Mouse (Mus musculus) forelimb bud, embryonic 11.5 days (tissue): ENCODE measurements around the gene Camta1.

Experiments
- DNase-seq: peaks from one replicate; pipeline ENCODE4 v3.0.0-alpha.2; 2012; ENCODE audit warnings: low read depth, low spot score

Gene Camta1

GRCm38 (mm10) chr4:151282103-151282502 lies 579.6 kb downstream of the Camta1 start:
- DNase-seq: no peak

- no peak for DNase-seq
Measured at GRCm38 (mm10) chr4:151275292-151275691, 586.4 kb downstream of the Camta1 start.

GRCm38 (mm10) chr4:151263786-151264414 lies 597.8 kb downstream of the Camta1 start:
- DNase-seq: no peak

GRCm38 (mm10) chr4:151263052-151263451 lies 598.6 kb downstream of the Camta1 start:
- DNase-seq: no peak

DNA sequence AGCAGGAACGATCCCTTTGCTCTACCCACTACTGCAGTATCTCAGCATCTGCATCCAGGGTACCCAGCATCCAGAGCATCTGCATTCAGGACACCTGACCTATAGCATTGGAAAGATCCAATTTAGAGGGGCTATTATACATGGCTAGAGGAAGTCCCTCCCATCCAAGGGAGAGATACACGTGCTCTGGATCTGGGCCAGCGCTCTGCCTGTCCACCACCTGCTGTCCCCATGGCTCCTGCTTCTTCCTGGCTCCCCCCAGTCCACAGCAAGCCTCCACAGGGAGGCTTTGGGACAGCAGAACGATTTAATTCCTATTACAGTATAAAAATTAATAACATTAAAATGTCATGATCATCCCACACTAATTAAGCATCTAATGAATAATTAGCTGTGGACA lies 605.1 kb downstream of the Camta1 start:
- no peak for DNase-seq

GRCm38 (mm10) chr4:151250824-151251223 lies 610.9 kb downstream of the Camta1 start:
- no peak for DNase-seq

- DNase-seq: peak; percentile 26
Measured at GRCm38 (mm10) chr4:151245068-151245797, 616.4 kb downstream of the Camta1 start.

- DNase-seq: no peak
Measured at GRCm38 (mm10) chr4:151243445-151243844, 618.2 kb downstream of the Camta1 start.

DNA sequence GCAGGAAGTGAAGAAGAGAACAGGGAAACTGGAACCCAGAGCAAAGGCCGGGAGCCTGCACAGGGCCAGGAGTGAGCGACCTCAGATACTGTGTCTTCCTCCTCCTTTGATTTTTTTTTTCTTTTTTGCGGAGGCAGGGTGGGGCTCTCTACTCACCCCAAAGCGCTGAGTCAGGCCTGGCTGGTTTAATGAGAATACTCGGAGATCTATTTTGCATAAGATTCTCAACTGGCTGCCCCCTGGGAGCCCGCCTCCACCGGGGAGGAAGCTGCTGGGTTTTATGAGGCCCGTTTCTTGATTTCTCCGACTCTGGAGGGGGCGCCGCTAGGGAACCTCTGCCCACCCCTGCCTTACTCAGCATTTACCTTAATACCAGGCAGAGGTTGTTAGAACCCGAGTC lies 618.9 kb downstream of the Camta1 start:
- no peak for DNase-seq

- DNase-seq: no peak
Measured at GRCm38 (mm10) chr4:151240465-151240864, 621.2 kb downstream of the Camta1 start.

GRCm38 (mm10) chr4:151238970-151239684 lies 622.5 kb downstream of the Camta1 start:
- no peak for DNase-seq

- DNase-seq: no peak
Measured at GRCm38 (mm10) chr4:151237501-151237900, 624.2 kb downstream of the Camta1 start.

- DNase-seq: no peak
Measured at GRCm38 (mm10) chr4:151234981-151235380, 626.7 kb downstream of the Camta1 start.

GRCm38 (mm10) chr4:151232028-151232427 lies 629.6 kb downstream of the Camta1 start:
- no peak for DNase-seq

DNA sequence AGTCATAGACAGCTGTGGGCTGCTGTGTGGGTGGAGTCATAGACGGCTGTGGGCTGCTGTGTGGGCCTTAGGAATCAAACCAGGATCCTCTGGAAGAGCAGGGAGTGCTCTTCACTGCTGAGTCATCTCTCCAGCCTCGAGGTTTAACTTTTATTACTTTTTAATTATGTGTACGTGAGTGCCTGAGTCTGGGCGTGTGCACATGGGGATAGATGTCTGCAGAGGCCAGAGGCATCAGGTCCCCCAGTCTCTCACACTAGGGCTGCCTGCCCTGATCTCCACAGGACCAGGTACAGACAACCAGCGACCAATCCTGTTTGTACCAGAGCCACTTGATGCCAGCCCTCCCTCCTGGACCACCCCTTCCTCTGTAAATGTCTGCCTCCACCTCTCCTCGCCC lies 632.6 kb downstream of the Camta1 start:
- DNase-seq: no peak

- DNase-seq: no peak
Measured at GRCm38 (mm10) chr4:151226496-151226895, 635.2 kb downstream of the Camta1 start.

GRCm38 (mm10) chr4:151224017-151224416 lies 637.7 kb downstream of the Camta1 start:
- no peak for DNase-seq

GRCm38 (mm10) chr4:151223263-151223996 lies 638.2 kb downstream of the Camta1 start:
- no peak for DNase-seq

DNA sequence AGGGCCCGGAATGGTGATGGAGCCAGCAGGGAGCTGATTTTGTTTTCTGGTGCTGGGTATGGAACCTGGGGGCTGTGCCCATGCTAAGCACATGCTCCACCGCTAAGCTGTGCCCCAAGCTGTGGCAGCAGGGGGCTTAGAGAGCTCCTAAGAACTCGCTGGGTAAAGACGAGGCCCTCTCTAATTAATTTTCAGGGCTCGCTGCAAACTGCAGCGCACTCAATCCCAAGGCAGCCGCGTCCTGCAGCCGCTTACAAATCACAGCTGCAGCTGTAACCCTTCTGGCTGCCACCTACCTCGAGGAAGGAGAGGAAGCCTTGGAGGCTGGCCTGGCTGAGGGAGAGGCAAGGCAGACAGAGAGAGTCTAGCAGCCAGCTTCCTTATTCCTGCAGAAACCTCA lies 639.0 kb downstream of the Camta1 start:
- no peak for DNase-seq

DNA sequence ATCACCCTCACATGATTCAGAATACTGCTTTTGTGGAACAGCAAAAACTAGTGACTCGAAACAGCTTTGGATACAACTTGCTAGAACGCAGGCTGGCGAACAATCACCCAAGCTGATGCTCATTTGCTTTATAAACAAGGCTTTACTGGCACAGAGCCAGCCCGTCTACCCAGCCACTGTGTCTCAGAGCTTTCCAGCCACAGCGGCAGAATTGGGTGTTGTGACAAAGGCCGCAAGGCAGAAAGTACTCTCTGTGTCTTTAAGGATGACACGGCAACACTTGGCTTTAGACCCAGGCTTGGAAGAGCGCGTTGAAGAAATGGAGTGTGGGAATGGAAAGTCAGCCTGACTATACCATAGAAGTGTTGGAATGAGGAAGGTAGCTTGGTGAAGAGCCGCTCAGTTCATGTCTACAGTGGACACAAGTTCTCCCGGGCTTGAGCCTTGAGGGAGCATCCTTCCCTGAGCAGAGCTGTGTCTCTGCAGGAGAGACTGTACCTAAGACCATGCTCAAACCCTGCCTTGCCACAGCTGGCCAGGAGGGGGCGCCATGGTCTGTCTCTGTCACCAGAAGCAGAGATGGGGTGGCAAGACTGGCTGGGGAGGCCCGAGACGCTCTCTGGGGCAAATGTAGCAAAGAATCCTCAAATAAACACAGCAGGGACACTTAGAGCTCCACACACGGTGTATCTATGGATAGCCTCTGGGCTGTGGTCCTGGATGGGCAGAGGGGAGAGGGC lies 645.0 kb downstream of the Camta1 start:
- no peak for DNase-seq

DNA sequence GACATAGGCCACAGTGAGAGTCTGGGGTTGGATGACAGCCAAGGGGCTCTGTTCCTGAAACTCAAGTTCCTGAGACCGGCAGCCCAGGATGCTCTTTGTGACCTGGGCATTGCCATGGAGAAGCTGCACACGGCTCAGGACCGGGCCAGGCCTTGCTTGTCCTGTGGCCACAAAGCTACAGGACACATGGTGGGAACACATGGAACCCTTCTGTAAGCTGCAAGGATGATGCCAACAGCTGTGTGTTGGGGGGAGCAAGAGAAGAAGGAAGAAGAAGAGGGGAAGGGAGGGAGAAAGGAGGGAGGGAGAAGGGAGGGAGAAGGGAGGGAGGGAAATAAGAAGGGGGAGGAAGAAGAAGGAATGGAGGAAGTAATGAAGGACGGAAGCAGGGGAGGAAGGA lies 645.8 kb downstream of the Camta1 start:
- DNase-seq: no peak
